Mouse (Mus musculus): ENCODE results near the gene Drc3. TPM values are rescaled to one million over a fixed set of nuclear protein-coding genes. Genes with fewer than 3 reads are reported as not detected.
A peak's percentile ranks its signal among the peaks of the same experiment; 100 is the strongest.
"Not testable (repeated sequence)": the region's sequence is repeated elsewhere in the genome, so short reads cannot be mapped to it uniquely, and the experiment has no call there.

Gene Drc3
- polyA plus RNA-seq, 1 experiment = 7.1 TPM

DNA sequence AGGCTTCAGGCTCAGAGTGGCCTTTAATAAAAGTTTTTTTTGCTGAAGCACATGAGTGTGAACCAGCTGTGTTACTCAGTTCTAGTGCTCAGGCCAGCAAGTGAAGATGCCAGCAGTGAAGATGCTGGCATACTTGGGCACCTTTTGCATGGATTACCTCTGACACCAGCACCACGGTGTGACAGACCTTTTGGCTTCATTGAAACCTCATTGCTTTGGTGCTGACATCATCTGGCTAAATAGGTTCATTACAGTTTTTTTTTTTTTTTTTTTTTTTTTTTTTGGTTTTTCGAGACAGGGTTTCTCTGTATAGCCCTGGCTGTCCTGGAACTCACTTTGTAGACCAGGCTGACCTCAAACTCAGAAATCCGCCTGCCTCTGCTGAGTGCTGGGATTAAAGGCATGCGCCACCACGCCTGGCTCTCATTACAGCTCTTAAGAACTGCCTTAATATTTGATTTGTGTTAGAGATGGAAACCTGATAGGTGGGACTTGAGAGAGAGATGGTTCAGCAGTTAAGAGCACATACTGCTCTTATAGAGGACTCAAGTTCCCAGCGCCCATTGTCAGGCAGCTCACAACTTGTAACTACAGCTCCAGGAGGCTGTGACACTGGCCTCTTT, 69.0 kb downstream of the Drc3 start:
- 60% methylated on average over 6 of the region's 6 CpGs for WGBS
- peak in 1 of 2 experiments; percentile 23 for DNase-seq
- TF ChIP-seq POLR2A (IDR thresholded peaks at IDR 0.05; ENCODE audit: borderline replicate concordance, insufficient read depth, low read length) = no peak
- peak; percentile 8; the same call in 1 of the 2 replicates for TF ChIP-seq CTCF (IDR thresholded peaks at IDR 0.05; ENCODE audit: borderline replicate concordance, insufficient read depth, low read depth, low read length)
- Histone ChIP-seq H3K27ac (ENCODE audit: insufficient read depth, low read length) (no peak overlapping the region), H3K4me3 (replicated peaks; ENCODE audit: insufficient read depth, low read depth, low read length) (no peak overlapping the region), H3K27me3 (ENCODE audit: control insufficient read depth, insufficient read depth, low read length) (no peaks in the 10 kb centered on the region), H3K4me1 (ENCODE audit: control insufficient read depth, insufficient read depth, low read length) (peaks cover 3% of the 10 kb centered on the region; the same call in 1 of the 2 replicates)

DNA sequence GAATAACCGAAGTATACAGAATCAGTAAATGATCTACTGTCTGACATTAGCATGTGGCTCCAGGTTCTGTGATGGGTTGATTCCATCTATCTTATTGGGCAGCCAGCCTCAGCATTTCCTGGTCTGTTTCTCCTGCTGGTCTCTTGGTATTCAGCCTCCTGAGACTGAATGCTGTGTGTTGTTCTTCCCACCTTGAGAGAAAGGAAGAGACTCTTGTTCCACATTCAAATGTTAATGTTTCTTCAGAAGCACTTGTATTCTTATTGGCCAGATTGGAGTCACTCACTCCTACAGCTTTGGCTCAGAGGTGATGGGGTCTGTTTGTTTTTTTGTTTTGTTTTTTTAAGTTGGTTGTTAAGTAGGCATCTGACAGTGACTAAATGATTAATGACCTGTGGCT, 69.9 kb downstream of the Drc3 start:
- H3K27ac ChIP-seq (ENCODE audit: insufficient read depth, low read length) = no peak overlapping the region
- no peak for DNase-seq
- peaks cover 3% of the 10 kb centered on the region; the same call in 1 of the 2 replicates for H3K4me1 ChIP-seq (ENCODE audit: control insufficient read depth, insufficient read depth, low read length)
- WGBS = 84% methylated on average over 1 of the region's 1 CpGs
- no peaks in the 10 kb centered on the region for H3K27me3 ChIP-seq (ENCODE audit: control insufficient read depth, insufficient read depth, low read length)
- no peak overlapping the region for H3K4me3 ChIP-seq (replicated peaks; ENCODE audit: insufficient read depth, low read depth, low read length)
- TF ChIP-seq POLR2A (IDR thresholded peaks at IDR 0.05; ENCODE audit: borderline replicate concordance, insufficient read depth, low read length) (no peak), CTCF (IDR thresholded peaks at IDR 0.05; ENCODE audit: borderline replicate concordance, insufficient read depth, low read depth, low read length) (no peak)

DNA sequence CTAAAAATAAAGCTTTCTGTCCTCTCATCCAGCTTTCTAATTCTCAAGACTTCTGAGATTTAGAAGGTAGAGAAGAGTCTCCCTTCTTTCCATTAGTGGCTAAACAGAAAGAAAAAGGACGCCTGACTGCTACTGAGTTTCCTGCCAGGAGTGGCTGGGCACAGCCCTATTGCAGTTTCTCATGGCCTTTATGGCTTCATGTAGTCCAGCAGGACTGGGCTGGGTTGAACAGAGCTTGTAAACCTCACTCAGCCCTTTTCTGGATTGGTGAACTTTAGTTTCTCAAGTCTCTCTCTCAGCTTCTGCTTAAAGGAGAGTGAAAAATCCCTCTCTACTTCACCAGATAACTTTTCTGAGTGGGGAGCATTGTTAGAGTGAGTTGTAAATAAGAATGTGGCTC, 73.3 kb downstream of the Drc3 start:
- WGBS = 74% methylated on average over 1 of the region's 1 CpGs
- TF ChIP-seq CTCF (IDR thresholded peaks at IDR 0.05; ENCODE audit: borderline replicate concordance, insufficient read depth, low read depth, low read length) (no peak), POLR2A (IDR thresholded peaks at IDR 0.05; ENCODE audit: borderline replicate concordance, insufficient read depth, low read length) (no peak)
- Histone ChIP-seq H3K27me3 (ENCODE audit: control insufficient read depth, insufficient read depth, low read length) (no peaks in the 10 kb centered on the region), H3K27ac (ENCODE audit: insufficient read depth, low read length) (no peak overlapping the region), H3K4me1 (ENCODE audit: control insufficient read depth, insufficient read depth, low read length) (no peaks in the 10 kb centered on the region), H3K4me3 (replicated peaks; ENCODE audit: insufficient read depth, low read depth, low read length) (no peak overlapping the region)
- DNase-seq = no peak

GRCm38 (mm10) chr11:60427628-60428027, 74.5 kb downstream of the Drc3 start:
- WGBS = 94% methylated on average over 3 of the region's 3 CpGs
- no peaks in the 10 kb centered on the region for H3K27me3 ChIP-seq (ENCODE audit: control insufficient read depth, insufficient read depth, low read length)
- no peak for TF ChIP-seq CTCF (IDR thresholded peaks at IDR 0.05; ENCODE audit: borderline replicate concordance, insufficient read depth, low read depth, low read length)
- no peak for TF ChIP-seq POLR2A (IDR thresholded peaks at IDR 0.05; ENCODE audit: borderline replicate concordance, insufficient read depth, low read length)
- DNase-seq = no peak
- no peak overlapping the region for H3K4me3 ChIP-seq (replicated peaks; ENCODE audit: insufficient read depth, low read depth, low read length)
- H3K27ac ChIP-seq (ENCODE audit: insufficient read depth, low read length) = no peak overlapping the region
- no peaks in the 10 kb centered on the region for H3K4me1 ChIP-seq (ENCODE audit: control insufficient read depth, insufficient read depth, low read length)

DNA sequence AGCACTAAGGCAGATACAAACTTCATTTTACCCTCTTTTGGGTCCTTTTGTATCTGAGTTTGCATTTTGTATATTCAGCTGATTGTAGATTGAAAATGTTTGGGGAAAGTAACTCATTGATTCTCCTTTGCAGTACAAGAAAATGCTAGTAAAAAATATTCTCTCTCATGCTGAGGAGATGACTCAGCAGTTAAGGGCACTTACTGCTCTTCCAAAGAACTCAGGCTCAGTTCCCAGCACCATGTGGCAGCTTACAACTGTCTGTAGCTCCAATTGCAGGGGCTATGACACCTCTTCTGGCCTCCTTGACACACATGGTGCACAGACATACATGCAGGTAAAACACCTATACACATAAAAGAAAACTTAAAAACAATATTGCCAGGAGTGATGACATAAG, 80.4 kb downstream of the Drc3 start:
- Histone ChIP-seq H3K4me1 (ENCODE audit: control insufficient read depth, insufficient read depth, low read length) (no peaks in the 10 kb centered on the region), H3K27ac (ENCODE audit: insufficient read depth, low read length) (no peak overlapping the region), H3K27me3 (ENCODE audit: control insufficient read depth, insufficient read depth, low read length) (no peaks in the 10 kb centered on the region), H3K4me3 (replicated peaks; ENCODE audit: insufficient read depth, low read depth, low read length) (no peak overlapping the region)
- no peak for DNase-seq
- TF ChIP-seq CTCF (IDR thresholded peaks at IDR 0.05; ENCODE audit: borderline replicate concordance, insufficient read depth, low read depth, low read length) (no peak), POLR2A (IDR thresholded peaks at IDR 0.05; ENCODE audit: borderline replicate concordance, insufficient read depth, low read length) (no peak)

GRCm38 (mm10) chr11:60435133-60435532, 82.0 kb downstream of the Drc3 start:
- TF ChIP-seq CTCF (IDR thresholded peaks at IDR 0.05; ENCODE audit: borderline replicate concordance, insufficient read depth, low read depth, low read length) = no peak
- TF ChIP-seq POLR2A (IDR thresholded peaks at IDR 0.05; ENCODE audit: borderline replicate concordance, insufficient read depth, low read length) = no peak
- no peak overlapping the region for H3K4me3 ChIP-seq (replicated peaks; ENCODE audit: insufficient read depth, low read depth, low read length)
- no peak for DNase-seq
- no peak overlapping the region for H3K27ac ChIP-seq (ENCODE audit: insufficient read depth, low read length)
- no peaks in the 10 kb centered on the region for H3K27me3 ChIP-seq (ENCODE audit: control insufficient read depth, insufficient read depth, low read length)
- H3K4me1 ChIP-seq (ENCODE audit: control insufficient read depth, insufficient read depth, low read length) = no peaks in the 10 kb centered on the region
- 98% methylated on average over 1 of the region's 1 CpGs for WGBS

- TF ChIP-seq CTCF (IDR thresholded peaks at IDR 0.05; ENCODE audit: borderline replicate concordance, insufficient read depth, low read depth, low read length) (no peak), POLR2A (IDR thresholded peaks at IDR 0.05; ENCODE audit: borderline replicate concordance, insufficient read depth, low read length) (no peak)
- 87% methylated on average over 3 of the region's 3 CpGs for WGBS
- H3K4me1 ChIP-seq (ENCODE audit: control insufficient read depth, insufficient read depth, low read length) = no peaks in the 10 kb centered on the region
- H3K27me3 ChIP-seq (ENCODE audit: control insufficient read depth, insufficient read depth, low read length) = no peaks in the 10 kb centered on the region
- DNase-seq = no peak
- H3K4me3 ChIP-seq (replicated peaks; ENCODE audit: insufficient read depth, low read depth, low read length) = no peak overlapping the region
- H3K27ac ChIP-seq (ENCODE audit: insufficient read depth, low read length) = no peak overlapping the region
Measured at GRCm38 (mm10) chr11:60436618-60437017, 83.5 kb downstream of the Drc3 start.

DNA sequence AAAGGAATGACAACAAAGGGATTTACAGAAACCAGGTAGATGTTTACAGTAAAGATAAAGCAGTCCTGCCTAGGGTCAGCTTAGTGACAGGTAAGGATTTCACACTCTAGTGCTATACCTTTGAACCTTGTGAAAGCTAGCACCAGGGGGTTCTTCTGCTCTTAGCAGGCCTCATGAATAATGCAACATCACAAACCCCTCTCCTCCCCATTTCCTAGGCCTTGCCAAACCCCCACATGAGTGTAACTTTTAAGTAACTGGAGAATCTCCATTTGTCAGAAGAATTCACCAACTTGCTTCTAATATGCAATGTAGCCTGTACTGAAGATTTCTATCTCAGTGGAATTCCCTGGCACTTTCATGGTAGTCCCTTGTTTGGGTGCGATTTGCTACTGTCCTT, 86.5 kb downstream of the Drc3 start:
- not testable (repeated sequence) for H3K4me1 ChIP-seq (ENCODE audit: control insufficient read depth, insufficient read depth, low read length); H3K27me3 ChIP-seq (ENCODE audit: control insufficient read depth, insufficient read depth, low read length); DNase-seq; H3K4me3 ChIP-seq (replicated peaks; ENCODE audit: insufficient read depth, low read depth, low read length); H3K27ac ChIP-seq (ENCODE audit: insufficient read depth, low read length)
- 50% methylated on average over 1 of the region's 1 CpGs for WGBS
